ENCODE assay signal across 8 mouse cellular contexts in the genomic region with DNA sequence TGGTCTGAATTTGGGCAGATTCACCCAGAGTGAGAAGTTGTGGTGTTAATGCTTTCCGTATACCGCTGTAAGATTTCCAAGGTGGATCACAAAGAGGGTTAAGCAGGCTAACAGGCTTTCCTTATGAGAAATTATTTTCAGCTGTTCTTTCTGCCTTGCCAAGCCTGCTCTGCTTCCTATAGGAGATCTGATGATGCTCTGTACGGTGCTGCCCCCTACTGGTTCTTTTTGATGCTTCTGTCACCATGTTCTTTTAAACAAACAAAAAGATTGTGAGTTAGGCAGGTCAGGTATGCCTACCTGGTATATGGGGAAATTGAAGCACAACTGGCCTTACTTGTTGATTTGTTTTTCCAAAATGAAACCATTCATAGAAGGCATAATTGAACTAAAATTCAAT. TPM values are rescaled to one million over a fixed set of nuclear protein-coding genes. Genes with fewer than 3 reads are reported as not detected.
A peak's percentile ranks its signal among the peaks of the same experiment; 100 is the strongest.
DNase-seq lines count a peak whose midpoint lies in the region; ATAC-seq and TF ChIP-seq lines count a peak whose summit lies in the region.

No protein-coding gene starts in this region.

- H3K9me3 ChIP-seq in forebrain, embryonic 13.5 days (replicated peaks): no peaks in the 10 kb centered on the region
- H3K9me3 ChIP-seq in hindbrain, postnatal 0 days (ENCODE audit: low read length): no peaks in the 10 kb centered on the region

- no peaks in the 10 kb centered on the region for H3K4me1 ChIP-seq in forebrain, embryonic 13.5 days
- no peaks in the 10 kb centered on the region for H3K4me1 ChIP-seq in hindbrain, postnatal 0 days (ENCODE audit: insufficient read depth, low read length)

- H3K4me3 ChIP-seq in forebrain, embryonic 13.5 days: no peak overlapping the region
- no peak overlapping the region for H3K4me3 ChIP-seq in hindbrain, postnatal 0 days (ENCODE audit: low read length)

- H3K27ac ChIP-seq in forebrain, embryonic 13.5 days: no peak overlapping the region
- H3K27ac ChIP-seq in hindbrain, postnatal 0 days: no peak overlapping the region

- H3K27me3 ChIP-seq in forebrain, embryonic 13.5 days: no peaks in the 10 kb centered on the region
- H3K27me3 ChIP-seq in hindbrain, postnatal 0 days (ENCODE audit: insufficient read depth, low read length): no peaks in the 10 kb centered on the region

- H3K36me3 ChIP-seq in forebrain, embryonic 13.5 days (ENCODE audit: poor library complexity, severe bottlenecking): no peaks in the 10 kb centered on the region
- no peaks in the 10 kb centered on the region for H3K36me3 ChIP-seq in hindbrain, postnatal 0 days (ENCODE audit: insufficient read depth, low read length)

- ATAC-seq in cerebellum, adult (ENCODE audit: insufficient number of reproducible peaks, low FRiP score, low TSS enrichment): peak; percentile 52; the same call in 1 of the 2 replicates
- ATAC-seq in forebrain, embryonic 13.5 days: peak; percentile 70; the same call in 1 of the 2 replicates
- ATAC-seq in hindbrain, postnatal 0 days: peak; percentile 67

- H3K4me2 ChIP-seq in forebrain, embryonic 13.5 days: no peak overlapping the region
- no peak overlapping the region for H3K4me2 ChIP-seq in hindbrain, postnatal 0 days (ENCODE audit: low read depth, low read length)

- H3K9ac ChIP-seq in forebrain, embryonic 13.5 days: no peak overlapping the region
- H3K9ac ChIP-seq in hindbrain, postnatal 0 days (replicated peaks; ENCODE audit: low read length): no peak overlapping the region

- DNase-seq in R1 (ENCODE audit: low read depth, low spot score): peak; percentile 88
- peak; percentile 94 for DNase-seq in hindbrain, postnatal 0 days (ENCODE audit: low spot score)
- peak; percentile 85 to 93 for DNase-seq in left cerebral cortex, adult 18-20 months (ENCODE audit: low spot score in 2 of 2)
- DNase-seq in lung, postnatal 4 days: peak; percentile 32 to 85
- peak; percentile 79 for DNase-seq in retina, postnatal 7 days (ENCODE audit: low read depth, low spot score)
- peak; percentile 38 to 82 for DNase-seq in urinary bladder, postnatal 4 days (ENCODE audit: low spot score in 2 of 2)

- TF ChIP-seq CTCF in hindbrain, postnatal 0 days (IDR thresholded peaks at IDR 0.05; ENCODE audit: low read depth): peak; percentile 86

- 6% methylated on average over 3 of the region's 3 CpGs for WGBS in forebrain, embryonic 13.5 days
- 4% methylated on average over 3 of the region's 3 CpGs for WGBS in hindbrain, postnatal 0 days

RNA-seq across cellular contexts. Expression of gene Toe1, which starts 18.5 kb away (rescaled TPM):
- 31.7 and 32.6 TPM in 2 replicates for polyA plus RNA-seq in forebrain, embryonic 13.5 days (2015; fragmentation: Nextera tagmentation; extraction: Ambion mirVana)
- 40.0 and 43.2 TPM in 2 replicates for total RNA-seq in hindbrain, postnatal 0 days (2014; rRNA removed)
- 21.4 and 22.7 TPM in 2 replicates for polyA plus RNA-seq in hindbrain, postnatal 0 days (2015; fragmentation: Nextera tagmentation; extraction: Ambion mirVana)
- 10 to 100 TPM; 12.5 to 15.1 TPM for total RNA-seq in left cerebral cortex, adult 18-20 months (2021)

RNA-seq across cellular contexts. Expression of gene Mutyh, which starts 18.6 kb away (rescaled TPM):
- polyA plus RNA-seq in forebrain, embryonic 13.5 days (2015; fragmentation: Nextera tagmentation; extraction: Ambion mirVana): 14.8 and 16.6 TPM in 2 replicates
- total RNA-seq in hindbrain, postnatal 0 days (2014; rRNA removed): 4.8 and 12.5 TPM in 2 replicates
- polyA plus RNA-seq in hindbrain, postnatal 0 days (2015; fragmentation: Nextera tagmentation; extraction: Ambion mirVana): 5.6 and 6.6 TPM in 2 replicates
- 1 to 10 TPM; 2.0 to 3.3 TPM for total RNA-seq in left cerebral cortex, adult 18-20 months (2021)

RNA-seq across cellular contexts. Expression of gene Hpdl, which starts 32.6 kb away (rescaled TPM):
- polyA plus RNA-seq in forebrain, embryonic 13.5 days (2015; fragmentation: Nextera tagmentation; extraction: Ambion mirVana): 0.85 and 0.94 TPM in 2 replicates
- 4.1 and 4.9 TPM in 2 replicates for total RNA-seq in hindbrain, postnatal 0 days (2014; rRNA removed)
- 1.6 and 2.0 TPM in 2 replicates for polyA plus RNA-seq in hindbrain, postnatal 0 days (2015; fragmentation: Nextera tagmentation; extraction: Ambion mirVana)
- 1 to 10 TPM; 1.5 to 1.6 TPM for total RNA-seq in left cerebral cortex, adult 18-20 months (2021)
